Mouse (Mus musculus): ENCODE data around the gene Il15ra. TPM values are rescaled to one million over a fixed set of nuclear protein-coding genes. Genes with fewer than 3 reads are reported as not detected.

The Il15ra gene
- 45.1 TPM for polyA plus RNA-seq (2014; fragmentation: Illumina TruSeq; extraction: RNeasy Lipid Tissue Mini Kit (QIAGEN cat#74804); ENCODE audit: low read depth, low replicate concordance)

GRCm38 (mm10) chr2:11705201-11706025, at the start of gene Il15ra:
TSS of gene Il15ra (plus strand) at chr2:11705290.

GRCm38 (mm10) chr2:11777091-11778068, 72.3 kb downstream of the Il15ra start, which contains the start of the genes Fbh1 and Ankrd16:
TSS of gene Fbh1 (minus strand) at chr2:11777582.
TSS of gene Ankrd16 (plus strand) at chr2:11777876.

Other genes with a start within 250 kb of the Il15ra start
- gene Pfkfb3, start 151.2 kb upstream of the Il15ra start, polyA plus RNA-seq (2014; fragmentation: Illumina TruSeq; extraction: RNeasy Lipid Tissue Mini Kit (QIAGEN cat#74804); ENCODE audit: low read depth, low replicate concordance) = 5.6 TPM
- gene Rbm17, start 101.1 kb upstream of the Il15ra start, polyA plus RNA-seq (2014; fragmentation: Illumina TruSeq; extraction: RNeasy Lipid Tissue Mini Kit (QIAGEN cat#74804); ENCODE audit: low read depth, low replicate concordance) = 67.7 TPM
- gene Gm17490, start 79.0 kb upstream of the Il15ra start, polyA plus RNA-seq (2014; fragmentation: Illumina TruSeq; extraction: RNeasy Lipid Tissue Mini Kit (QIAGEN cat#74804); ENCODE audit: low read depth, low replicate concordance) = not detected
- gene Il2ra, start 62.5 kb upstream of the Il15ra start, polyA plus RNA-seq (2014; fragmentation: Illumina TruSeq; extraction: RNeasy Lipid Tissue Mini Kit (QIAGEN cat#74804); ENCODE audit: low read depth, low replicate concordance) = 0.81 TPM
- gene Fbh1, start 72.3 kb downstream of the Il15ra start, polyA plus RNA-seq (2014; fragmentation: Illumina TruSeq; extraction: RNeasy Lipid Tissue Mini Kit (QIAGEN cat#74804); ENCODE audit: low read depth, low replicate concordance) = 79.0 TPM
- gene Ankrd16, start 72.6 kb downstream of the Il15ra start, polyA plus RNA-seq (2014; fragmentation: Illumina TruSeq; extraction: RNeasy Lipid Tissue Mini Kit (QIAGEN cat#74804); ENCODE audit: low read depth, low replicate concordance) = 26.7 TPM